Mouse (Mus musculus) gastrocnemius, postnatal 10 days (tissue): Measurements from ENCODE around the gene Tagln. TPM values are rescaled to one million over a fixed set of nuclear protein-coding genes. Genes with fewer than 3 reads are reported as not detected.

Experiments used
- DNase-seq: peaks from one replicate; pipeline ENCODE4 v3.0.0; 2021; ENCODE audit warnings: mixed read lengths
- long read RNA-seq, 2 experiments: library from polyadenylated mRNA; stranded (forward); transcript quantifications; one replicate each; pipeline ENCODE4 v2.0.0; 2021
- total RNA-seq, 2 experiments: library from RNA; stranded (reverse); gene quantifications; 2 replicates each; pipeline ENCODE4 v1.2.3; 2021

Tagln gene
- 10 to 100 TPM; 53.6 to 64.6 TPM for total RNA-seq
- long read RNA-seq, experiment 1, transcript Tagln-201 (5 exons, 1,595 nt): major isoform, 25 of 27 reads
- long read RNA-seq, experiment 1, partial matches to known transcripts: 0 of 27 reads
- long read RNA-seq, experiment 1, other reads (novel, unspliced or antisense): 1 of 27 reads
- long read RNA-seq, experiment 2, transcript Tagln-201 (5 exons, 1,595 nt): major isoform, 20 of 21 reads
- long read RNA-seq, experiment 2, partial matches to known transcripts: 0 of 21 reads
- long read RNA-seq, experiment 2, other reads (novel, unspliced or antisense): 1 of 21 reads

DNA sequence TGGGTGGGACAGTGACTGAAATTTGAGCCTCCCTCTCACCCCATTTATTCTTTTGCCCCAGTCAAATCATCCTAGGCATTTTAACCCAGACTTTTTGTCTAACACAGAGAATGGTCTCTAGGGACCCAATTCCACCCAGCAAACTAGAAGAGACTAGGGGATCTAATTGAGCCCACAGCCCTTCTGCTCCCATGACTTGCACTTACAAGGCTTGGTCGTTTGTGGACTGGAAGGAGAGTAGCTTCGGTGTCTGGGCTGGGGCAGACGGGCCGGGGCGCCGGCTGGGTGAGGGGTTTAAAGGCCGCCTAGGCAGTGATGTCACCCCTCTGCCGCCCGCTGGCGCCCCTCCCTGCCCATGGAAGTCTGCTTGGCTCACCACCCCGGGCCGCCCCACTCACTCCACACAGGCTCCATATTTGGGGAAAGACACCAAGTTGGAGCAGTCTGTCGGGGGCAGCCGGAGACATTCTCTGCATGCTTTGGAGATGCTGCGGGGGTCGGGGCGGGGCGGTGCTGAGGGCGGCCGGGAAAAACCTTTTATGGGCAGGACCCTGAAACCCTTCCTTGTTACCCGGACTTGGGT is at the start of gene Tagln:
TSS of gene Tagln (minus strand) at position 431 of the 583 bp plus-strand sequence.
- peak; percentile 50 for DNase-seq

DNA sequence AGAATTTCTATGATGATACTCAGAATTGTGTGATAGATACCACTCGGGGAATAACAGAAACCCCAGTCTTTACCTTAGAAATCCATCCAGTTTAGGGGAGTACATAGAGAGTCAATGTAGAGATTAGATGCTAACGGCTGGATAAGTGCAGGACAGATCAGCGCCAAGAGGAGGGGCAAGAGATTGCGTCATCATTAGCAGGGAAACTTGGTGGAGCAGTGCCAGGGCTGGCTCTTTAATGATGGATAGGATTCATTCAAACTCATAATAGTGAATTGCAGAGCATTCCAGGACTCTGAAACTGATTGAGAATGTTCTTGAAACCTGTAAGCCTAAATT is 49.3 kb upstream of the Tagln start:
- DNase-seq: peak; percentile 68

DNA sequence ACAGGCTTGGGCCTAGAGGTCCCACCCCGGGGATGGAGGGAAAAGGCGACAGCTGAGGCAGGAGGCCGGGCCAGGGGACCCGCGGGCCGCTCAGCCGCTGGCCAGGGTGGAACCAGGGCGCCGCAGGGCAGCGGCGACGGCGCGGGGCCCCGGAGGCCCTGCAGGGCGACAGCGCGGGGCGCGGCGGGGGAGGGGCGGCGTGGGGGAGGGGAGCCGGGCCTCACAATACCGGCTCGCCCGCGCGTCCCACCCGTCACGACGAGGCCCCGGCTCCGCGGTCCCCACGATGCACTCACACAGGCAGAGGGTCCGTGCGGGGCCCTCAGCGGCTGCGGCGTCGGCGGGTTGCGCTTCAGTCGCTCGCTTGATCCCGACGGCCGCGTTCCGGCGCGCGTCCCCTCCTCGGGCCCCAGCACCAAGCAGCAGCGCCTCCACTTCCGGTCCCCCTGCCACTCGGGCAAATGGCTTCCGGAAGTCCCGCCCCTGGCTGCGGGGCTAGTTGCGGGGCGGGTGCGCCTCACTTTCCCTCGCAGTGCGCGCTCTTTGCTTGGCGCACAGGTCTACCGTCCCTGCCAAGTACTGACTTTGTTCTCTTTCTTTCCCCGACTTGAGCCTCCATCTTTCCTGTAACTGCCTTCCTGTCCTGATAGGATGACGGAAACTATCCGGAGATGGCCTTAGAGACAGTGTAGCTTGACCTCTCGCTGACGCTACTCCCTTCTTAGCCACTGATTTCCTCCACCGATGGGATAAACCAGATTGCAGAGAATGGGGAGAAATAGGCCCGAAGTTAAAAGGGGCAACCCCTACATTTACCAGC is 48.8 kb upstream of the Tagln start:
- DNase-seq: peak; percentile 92

DNA sequence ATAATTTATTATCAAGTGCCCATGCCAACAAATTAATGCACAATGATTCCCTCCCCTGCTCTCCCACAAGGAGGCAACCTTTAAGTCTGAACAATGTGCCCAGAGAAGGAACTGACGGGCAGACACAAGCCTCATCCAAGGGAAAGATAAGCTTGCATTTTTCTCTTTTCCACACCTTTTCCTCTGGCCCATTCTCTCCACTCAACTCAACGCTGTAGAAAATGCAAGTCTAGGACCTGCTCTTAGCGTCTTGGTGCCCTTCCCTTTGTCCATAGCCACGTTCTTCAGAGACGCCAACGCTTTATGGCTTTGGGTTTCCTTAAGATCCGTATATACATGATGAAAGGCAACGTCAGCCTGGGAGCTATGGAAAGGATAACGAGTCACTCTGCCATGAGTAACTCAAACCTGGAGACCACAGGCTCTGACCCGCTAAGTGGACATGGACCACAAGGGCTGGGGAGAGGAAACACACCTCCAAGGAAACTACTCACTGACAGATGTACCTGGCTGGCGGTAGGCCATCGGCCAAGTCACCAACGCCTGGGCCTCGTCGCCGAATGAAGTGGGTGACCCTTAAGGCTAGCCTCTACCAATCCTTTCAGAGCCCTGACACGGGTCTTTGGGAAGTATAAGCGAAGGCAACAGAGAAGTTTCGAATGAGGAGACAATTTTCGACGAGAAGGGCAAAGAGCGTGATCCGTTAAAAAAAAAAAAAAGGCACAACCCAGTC is 48.0 kb upstream of the Tagln start:
- peak; percentile 30 for DNase-seq

DNA sequence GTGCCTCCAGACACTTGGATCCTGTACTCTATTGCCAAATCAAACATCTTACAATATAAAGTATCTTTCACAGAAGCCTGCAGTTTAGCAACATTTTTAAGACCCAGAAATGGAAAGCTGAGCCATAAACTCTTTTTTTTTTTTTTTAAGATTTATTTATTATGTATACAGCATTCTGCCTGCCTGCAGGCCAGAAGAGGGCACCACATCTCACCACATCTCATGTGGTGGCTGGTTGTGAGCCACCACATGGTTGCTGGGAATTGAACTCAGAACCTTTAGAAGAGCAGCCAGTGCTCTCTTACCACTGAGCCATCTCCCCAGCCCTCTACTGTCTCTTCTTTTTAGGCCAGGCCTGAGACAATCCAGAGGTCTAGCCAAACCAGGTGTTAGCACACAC is 45.5 kb upstream of the Tagln start:
- no peak for DNase-seq

DNA sequence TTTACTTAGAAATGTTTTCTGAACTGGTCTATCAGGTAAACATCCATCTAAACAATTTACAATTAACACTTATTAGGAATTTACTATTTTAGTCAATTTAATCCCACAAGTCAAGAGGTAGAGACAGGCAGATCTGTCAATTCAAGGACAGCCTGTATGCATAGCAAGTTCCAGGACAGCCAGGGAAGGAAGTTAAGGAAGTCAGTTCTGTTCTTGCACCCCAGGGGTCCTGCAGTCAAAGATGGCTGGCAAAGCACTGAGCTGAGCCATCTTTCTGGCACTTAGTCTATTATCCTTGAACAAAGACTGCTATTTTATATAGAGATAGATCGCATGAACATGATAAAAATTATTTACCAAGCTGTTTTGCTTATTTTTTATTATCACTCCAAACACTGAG is 44.8 kb upstream of the Tagln start:
- DNase-seq: no peak

DNA sequence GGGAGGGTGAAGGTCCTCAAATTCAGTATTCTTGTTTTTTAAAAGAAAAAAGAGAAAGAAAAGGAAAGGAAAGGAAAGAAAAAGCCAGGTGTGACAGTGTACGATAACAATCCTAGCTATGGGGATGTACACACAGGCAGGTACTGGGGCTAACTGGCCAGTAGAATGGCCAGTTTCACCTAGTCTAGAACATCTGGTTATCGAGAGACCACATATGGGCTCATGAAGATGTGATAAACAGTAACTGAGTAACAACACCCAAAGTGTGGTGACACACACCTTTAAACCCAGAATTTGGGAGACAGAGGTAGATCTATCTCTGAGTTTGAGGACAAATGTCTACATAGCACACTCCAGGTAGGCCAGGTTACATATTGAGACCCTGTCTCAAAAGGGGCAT is 43.9 kb upstream of the Tagln start:
- DNase-seq: no peak

DNA sequence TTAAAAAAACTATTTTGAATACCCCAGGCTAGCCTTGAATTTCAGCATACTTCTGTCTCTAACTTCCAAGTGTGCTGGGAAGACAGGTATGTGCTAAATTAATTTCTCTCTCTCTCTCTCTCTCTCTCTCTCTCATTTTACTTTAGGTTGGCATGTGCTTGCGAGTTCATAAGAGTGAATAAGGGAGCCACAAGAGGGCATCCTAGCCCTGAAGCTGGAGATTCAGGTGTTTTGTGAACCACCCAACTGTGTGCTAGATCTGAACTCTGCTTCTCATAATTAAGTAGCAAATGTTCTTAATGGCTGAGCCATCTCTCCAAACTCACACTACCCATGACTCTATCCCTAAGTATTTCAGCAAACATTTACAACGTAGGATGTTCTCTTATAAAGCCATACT is 41.0 kb upstream of the Tagln start:
- no peak for DNase-seq

DNA sequence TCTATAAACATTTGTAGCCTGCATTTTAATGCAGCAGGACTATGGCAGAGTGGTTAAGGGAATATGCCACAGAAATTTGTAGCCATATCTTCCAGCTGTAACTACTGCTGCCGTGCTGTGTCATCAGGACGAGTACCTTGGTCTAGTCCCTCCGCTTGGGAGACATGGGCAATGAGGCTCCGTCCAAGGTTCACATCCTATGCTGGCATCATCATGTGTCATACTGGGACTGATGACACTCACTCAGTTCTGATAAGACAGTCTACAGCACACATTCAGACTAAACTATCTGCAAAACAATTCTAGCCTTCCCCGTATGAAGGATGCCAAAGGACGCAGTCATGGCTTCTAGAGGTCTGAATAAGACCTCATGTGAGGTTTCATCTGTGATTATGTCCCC is 27.7 kb upstream of the Tagln start:
- DNase-seq: no peak

DNA sequence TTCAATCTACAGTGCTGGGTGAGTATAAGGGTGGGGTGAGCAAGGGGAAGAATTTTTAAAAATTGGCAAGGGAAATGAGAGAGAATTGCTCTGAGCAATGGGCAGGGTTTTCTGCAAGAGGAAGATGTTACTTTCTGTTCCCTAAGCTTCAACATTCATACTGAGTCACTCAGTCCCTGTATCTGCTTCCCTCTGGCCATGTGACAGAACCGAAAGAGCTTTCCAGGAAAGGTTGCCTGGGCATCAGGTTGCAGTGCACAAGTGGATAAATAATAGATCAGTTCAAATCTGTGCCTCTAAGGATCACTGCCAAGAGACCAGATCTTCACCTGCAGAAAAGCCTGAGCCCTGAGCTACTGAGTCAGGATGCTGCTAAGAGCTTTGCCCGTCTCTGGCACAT is 26.0 kb upstream of the Tagln start:
- no peak for DNase-seq

DNA sequence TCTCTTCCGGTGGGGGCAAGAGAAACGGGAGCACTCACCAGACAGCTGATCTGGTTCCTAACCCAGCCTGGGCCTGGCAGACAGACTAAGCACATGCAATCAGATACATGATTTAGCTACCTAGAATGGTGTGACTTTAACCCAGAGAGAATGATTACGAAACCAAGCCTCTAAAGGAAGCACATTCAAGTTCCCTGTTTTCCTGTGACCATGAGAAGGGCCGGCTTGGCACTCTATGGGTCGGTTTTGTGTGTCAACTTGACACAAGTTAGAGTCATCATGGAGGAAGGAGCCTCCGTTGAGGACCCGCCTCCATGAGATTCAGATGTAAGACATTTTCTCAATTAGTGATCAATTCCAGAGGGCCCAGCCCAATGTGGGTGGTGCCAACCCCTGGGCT is 23.8 kb upstream of the Tagln start:
- DNase-seq: no peak

DNA sequence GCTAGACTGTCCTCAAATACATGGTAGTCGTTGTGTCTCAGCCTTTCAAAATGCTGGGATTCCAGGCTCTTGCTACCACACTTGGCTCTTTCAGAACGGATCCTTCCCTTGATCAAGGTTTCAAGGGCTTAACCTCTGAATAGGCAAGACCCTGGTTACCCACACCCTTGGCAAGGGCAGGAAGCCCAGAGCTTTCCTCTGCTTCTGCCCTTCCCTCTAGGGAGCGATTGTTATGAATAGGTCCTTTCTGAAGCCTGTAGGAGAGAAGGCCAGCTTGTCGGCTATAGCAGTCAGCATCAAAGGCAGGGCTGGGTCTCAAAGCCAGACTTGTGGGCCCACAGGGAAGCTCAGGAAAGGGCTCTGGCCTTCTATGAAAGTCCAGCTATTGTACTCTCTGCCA is 23.0 kb upstream of the Tagln start:
- DNase-seq: no peak

DNA sequence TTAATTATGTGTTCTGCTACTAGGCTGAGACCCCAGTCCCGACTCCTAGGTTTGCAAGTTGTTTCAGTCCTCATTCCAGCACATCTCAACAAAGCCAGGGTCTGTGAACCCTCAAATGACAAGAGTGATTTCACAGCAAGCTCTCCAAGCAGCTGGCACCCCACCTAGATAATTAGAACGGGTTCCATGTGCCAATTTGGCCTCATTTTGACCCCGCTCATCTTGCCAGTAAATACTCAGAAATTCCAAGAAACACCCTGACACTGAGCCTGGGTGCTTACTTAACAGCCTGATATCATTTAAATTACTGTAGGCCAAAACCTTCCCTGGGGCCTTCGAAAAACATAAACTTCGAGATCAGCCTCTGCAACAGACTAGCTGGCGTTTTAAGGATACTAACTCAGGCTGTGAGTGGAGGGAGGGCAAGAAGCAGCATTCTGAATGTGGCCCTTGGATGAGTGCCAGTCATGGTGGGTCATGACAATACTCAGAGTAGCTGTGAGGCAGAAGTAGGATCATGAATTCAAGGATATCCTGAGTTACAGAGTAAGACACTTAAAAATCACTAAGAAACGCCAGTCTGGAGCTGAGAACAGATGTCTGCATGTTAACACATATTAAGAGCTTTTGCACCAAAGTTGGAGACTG is 22.3 kb upstream of the Tagln start:
- no peak for DNase-seq

DNA sequence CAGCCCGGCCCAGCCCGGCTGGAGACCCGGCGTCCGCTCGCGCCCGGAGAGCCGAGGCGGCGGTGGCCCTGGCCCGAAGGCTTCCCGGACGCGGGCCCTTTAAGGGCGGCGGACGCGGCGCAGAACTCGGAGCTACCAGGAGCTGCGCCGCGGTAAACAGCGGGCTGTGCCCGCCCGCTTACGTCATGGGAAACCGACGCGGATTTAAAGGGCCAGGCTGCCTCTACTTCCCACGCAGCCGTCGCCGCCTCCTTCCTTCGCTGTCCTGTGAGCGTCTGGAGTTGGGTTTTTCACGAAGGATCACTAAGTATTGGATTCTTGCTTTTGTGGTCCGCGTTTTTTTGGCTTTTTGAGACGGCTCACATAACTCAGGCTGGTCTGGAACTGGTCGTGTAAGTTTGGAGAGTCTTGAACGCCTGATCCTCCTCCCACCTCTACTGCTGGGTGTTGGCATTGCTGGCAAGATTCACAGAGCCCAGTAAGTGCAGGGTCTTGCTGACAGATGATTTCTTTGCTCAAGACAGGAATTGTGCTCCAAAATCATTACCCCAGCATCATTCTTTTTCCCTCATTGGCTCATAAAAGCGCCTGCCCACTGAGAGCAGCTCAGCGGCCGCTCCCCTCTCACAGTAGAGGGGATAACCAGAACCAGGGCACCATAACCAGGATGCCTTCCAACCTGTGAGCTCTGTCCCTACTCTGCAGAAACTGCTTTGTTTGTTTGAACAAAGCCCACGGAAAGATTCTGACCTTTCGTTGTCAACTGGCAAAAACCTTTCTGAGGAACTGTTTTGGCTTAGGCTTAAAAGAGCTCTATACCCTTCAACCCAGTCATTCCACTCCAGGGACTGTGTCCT is 19.5 kb upstream of the Tagln start, which contains the start of gene Sidt2:
TSS of gene Sidt2 (minus strand) at position 152 of the 857 bp plus-strand sequence.
- DNase-seq: peak; percentile 86

DNA sequence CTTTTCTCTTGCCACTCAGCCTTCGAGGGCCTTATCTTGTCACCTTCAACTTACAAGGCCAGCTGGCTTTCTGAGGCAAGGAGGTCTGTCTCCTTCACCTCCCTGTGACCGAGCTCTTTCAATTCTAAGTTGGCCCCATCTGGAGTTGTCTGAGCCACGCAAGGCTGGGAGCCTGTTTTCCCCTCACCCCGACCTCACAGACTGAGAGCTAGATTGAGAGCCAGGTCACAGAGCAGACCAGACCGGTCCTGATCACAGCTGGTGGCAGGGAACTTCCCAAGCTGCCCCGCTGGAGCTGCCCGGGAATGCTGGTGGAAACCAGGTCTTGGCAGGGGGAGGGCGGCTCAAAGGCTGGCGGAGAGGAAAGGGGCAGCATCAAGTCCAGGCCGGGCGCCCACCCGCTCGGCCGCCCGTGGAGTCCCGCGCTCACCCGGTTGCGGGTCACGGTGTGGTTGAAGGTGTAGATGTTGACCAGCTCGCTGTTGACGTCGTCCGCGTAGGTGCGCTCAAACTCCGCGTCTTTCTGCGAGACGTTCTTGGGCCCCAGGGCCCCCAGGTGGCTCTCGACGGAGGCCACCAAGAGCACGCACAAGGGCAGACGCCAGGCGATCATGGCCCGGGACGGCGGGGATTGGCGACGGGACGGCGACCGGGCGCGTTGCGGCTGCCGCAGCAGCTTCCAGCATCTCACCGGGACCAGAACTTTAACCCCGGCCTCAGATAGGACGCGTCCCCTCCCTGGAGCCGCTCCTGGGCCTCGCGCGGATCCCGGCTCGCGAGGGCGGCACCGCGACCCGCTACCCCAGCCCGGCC is 18.6 kb upstream of the Tagln start:
- peak; percentile 52 for DNase-seq

DNA sequence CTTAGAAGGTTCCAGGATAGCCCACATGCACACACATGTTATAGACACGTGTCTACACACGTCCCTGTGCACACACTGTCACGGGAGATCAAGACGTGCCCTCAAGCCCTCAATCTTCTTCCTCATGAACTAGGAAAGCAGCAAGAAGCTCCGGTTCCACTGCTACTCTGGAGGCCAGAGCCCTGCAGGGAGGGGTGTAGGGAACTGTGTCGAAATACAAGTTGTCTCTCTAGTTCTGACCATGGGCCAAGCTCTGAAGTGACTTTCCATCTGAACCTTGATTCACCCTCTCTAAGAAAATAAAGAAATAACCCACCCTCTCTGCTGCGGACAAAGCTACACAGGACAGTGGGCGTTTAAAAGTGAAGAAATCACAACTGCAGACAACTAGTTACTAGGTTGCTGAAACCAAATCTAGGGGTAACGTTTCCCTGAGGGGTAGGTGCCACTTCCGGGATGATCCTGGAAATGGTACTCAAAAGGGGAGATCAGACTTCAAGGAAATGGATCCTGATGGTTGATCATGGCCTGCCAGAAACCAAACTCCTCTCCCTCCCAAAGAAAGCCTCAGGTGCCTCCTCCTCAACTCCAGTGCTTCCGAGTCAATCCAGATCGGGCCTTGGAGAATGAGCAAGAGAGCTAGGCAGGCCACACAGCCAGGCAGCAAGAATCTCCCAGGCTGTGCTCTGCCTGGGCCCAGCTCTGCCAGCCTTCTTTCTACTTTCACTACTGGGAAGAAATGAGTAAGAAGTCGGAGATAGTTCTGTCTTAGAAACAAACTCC is 17.8 kb upstream of the Tagln start:
- DNase-seq: no peak

DNA sequence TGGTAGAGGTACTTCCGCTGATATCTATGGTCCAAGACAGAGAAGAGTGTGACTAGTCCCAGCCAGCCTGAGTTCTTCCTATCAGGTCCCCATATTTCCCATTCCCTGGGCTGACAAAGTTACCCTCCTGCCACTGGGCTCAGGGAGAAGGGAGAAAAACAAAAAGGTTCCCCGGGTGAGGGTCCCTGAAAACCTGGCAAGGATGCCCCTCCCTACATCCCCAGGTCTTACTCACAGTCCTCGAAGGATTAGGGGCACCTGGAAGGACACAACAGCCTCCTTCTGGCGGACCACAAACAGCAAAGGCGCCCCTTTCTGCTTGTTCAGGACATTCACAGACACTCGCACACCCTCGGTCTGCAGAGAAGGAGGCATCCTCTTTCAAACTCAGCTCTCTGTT is 17.0 kb upstream of the Tagln start:
- no peak for DNase-seq

DNA sequence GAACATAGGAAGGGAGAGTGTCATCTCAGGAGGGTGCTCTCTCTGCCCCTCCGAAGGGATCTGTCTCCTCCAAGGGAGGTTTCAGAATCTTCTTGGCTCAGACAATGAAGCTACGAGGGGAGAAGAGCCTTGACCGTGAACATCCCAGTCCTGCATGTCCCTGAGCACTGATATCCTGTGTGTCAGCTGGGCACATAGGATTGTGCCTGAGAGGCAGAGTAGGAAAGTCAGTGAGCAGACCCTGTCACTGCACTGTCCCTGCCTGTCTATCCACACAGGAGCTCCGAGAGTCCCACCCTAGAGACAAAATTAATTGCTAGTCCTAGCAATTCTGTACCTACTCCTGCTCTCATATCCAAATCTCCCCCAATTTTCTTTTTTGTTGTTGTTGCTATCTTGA is 16.2 kb upstream of the Tagln start:
- DNase-seq: no peak

DNA sequence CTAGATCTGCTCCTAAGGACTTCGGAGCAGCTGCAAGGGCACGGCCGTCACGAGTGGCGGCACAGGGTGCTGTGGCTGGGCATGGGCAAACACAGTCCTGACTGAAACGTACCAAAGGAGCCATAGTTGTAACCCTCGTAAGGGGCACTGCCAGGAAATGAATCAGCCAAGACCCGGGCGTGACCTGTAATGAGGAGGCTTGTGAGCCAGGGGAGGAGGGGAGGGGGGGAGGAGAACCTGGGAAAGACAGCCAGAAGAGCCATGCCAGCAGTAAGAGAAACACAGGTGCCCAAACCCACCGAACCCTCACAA is 11.0 kb upstream of the Tagln start:
- DNase-seq: no peak
